Mouse (Mus musculus): ENCODE results near the gene Nt5c1a.
A peak's percentile ranks its signal among the peaks of the same experiment; 100 is the strongest.

Nt5c1a gene

DNA sequence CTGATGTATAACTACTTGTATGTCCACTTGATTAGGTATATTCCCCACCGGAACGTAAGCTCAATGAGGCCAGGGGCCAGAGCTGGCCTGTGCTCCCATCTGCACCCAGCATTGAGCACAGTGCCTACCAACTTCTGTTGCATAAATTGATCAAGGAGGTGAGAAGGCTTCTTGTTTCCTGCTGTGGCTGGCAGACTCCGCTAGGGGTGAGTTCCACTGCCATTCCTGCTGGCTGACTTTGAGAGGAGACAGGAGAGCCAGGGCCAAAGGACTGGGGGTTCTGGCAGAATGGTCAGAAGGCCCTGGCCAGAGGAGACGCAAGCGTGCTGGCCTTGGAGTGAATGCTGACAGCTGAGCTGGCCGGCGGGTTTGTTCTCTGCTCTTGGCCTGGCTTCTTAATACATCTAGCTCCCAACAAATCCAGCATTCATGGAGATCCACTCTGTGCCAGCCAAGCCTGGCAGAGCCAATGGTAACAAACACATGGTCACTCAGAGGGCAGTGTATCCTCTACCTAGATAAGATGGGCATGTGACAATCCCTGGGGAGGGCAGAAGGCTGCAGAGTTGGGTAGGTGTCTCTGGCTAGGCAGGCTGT, 47.8 kb downstream of the Nt5c1a start:
- DNase-seq: peak; percentile 91 to 96

DNA sequence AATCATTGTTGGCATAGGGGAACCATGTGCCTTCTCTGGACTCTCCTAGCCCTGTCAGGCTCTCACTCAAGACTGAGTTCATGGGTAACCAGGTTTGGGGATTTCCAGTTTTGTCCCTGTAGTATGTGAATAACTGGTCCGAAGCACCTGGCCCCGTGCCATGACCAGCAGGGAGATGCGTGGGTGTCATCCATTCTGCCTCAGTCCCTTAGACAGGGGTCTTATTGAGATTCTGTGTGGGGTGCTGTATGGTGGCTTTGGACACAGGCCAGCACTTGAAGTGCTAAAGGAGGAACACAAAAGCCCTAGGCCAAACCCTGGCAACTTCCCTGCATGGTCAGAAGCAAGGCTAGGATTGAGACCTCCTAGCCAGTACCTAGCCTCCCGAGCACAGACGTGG, 50.9 kb downstream of the Nt5c1a start:
- DNase-seq: peak; percentile 64 to 67

DNA sequence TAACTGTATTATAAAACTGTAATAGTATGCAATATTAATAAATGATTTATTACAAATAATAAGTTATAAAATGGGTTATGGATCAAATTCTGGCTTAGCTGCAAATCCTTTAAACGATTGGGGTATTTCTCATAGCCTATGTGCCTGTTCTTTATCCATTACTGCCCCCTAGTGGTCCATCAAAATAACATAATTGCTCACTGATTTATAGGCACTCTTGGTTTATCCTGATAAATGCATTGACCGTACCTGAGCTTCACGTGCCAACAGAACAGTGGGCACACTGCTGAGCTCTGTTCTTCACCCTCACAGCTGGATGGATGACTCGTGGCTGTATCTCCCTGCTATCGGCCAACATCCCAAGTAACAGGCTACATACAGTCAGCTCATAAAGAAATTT, 53.3 kb downstream of the Nt5c1a start:
- DNase-seq: peak; percentile 59 to 89

DNA sequence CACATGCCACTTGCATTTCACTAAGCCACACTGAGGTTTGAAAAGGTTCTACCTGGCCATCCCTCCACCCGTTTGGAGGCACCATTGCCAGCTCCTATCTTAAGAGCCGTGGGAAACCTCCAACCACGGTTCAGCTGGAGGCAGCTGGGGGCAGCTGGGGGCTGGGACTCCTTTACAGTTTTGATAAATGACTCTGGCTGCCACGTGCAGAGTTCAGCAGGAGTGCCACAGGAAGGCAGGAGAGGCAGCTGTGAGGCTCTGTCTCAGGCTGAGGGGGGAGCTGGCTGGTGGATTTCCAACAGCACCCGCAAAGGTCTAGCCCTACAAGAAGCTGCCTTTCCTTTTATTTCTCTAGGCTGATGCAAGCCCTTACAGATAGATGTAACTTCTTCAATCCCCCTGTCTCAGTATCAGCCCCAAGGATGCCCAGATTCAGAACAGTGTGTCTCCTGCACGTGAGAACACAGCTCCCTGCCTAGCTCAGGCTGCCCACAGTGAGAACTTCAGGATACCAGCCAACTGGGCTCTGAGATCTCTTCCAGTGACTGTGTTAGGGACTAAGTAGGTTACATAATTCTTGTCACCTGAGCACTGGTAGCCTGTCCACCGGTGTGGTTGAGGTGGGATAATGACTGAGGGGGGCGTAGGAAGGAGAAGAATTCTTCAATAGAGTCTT, 58.9 kb downstream of the Nt5c1a start:
- peak in 1 of 2 experiments; percentile 15 for DNase-seq

DNA sequence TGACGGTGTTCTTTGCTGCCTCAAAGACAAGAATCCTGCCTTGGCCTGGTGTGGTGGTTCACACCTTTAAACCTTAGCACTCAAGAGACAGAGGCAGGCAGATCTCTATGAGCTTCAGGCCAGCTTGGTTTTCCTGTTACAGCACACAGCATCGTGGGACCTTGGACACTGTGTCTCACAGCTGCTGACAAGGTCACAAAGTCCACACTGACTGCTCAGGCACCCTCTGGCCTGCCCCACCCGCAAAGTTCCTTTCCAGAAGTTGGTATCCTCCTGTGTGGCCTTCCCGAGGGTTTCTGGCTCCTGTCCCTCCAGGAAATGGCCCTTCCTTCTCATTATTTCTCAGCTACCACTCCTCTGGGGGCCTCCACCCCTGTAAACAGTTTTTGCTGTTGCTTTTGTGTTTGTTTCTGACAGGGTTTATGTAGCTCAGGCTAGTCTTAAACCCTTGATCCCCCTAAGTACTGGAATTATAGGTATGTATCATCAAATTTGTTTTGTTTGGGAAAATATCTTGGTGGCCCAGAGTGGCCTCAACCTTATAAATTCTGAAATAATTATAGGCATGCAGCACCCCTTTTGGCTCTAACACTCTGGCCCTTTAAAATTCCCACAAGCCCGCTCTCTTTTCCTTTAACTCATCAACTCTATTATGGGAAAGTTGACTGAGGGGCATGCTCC, 60.6 kb downstream of the Nt5c1a start, which contains the start of gene Pabpc4:
TSS of gene Pabpc4 (plus strand) at position 631 of the 681 bp plus-strand sequence.
- no peak for DNase-seq

Data from cerebellum, postnatal 10 days (tissue).